Mouse (Mus musculus): ENCODE data around the gene Esr1. TPM values are rescaled to one million over a fixed set of nuclear protein-coding genes. Genes with fewer than 3 reads are reported as not detected.

Gene Esr1
- total RNA-seq, 2 experiments from 2014 or later = 3.3 to 4.0 TPM

DNA sequence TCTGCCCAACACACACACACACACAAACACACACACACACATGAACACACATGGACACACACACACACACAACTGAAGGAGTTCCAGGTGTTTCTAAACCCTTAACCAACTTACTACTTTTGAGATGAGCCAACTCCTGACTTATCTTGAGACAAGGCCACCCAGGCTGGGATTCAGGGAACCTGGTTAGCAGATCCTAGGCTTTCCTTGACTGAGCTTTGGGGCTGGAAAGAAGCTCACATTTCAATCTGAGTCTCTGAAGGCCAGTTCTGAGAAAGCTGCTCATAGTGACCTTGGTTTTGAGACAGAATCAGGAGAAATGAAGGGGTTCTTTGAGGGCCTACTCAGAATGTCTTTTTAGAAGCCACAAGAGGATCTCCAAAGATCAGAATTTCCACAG is 360.2 kb downstream of the Esr1 start:
- ATAC-seq (ENCODE audit: poor library complexity, severe bottlenecking) = no peak

DNA sequence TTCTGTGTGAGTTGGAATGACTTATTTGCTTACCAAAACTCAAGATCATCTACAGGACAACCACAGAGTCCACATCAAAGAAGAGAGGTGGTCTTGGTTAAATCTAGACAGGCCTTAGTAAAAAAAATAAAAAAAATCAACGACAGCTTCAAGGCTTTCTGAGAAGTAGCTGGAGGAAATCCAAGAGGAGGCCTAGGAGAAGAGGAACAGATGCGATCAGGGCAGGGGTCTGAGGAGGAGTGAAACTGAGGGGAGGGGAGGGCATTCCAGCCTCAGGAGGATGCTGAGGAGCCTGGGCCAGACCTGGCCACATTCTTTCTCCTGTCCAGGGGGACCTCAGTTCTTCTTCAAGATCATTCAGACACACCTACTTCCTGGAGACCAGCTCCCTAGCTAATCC is 360.6 kb downstream of the Esr1 start:
- no peak for ATAC-seq (ENCODE audit: poor library complexity, severe bottlenecking)

DNA sequence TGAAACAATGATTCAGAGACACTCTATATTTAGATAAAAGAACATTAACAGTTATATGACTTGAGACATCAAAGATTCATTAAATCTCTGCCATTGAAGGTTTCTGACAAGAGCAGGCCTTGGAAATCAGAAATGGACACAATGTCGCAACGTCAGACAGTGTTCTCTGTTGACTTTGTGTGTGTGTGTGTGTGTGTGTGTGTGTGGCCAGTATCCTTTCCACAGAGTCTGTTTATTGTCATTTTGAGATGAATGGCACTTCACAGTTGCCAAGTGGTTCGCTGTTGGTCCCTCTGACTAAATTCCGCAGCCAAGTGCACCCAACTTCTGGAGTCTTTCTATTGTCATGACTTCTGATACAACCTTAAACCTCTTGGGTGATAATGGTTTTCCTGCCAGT is 362.9 kb downstream of the Esr1 start:
- ATAC-seq (ENCODE audit: poor library complexity, severe bottlenecking) = no peak

DNA sequence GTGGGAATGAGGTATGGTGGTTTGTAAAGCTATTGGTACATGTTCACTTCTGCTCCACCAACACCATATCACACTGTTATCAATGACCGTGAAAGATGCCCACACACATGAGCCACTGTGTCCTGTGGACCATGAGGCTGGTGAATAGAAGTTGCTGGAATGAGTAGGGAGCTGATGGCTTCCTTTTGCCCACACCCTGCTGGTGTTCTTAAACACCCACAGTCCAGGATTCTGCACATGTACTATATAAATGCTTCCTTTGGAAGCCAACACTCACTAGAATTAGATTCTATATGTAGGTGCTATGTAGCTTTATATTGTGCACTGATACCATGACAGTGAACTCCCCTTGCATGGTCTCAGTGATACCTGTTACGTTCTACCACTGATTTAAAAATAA is 365.2 kb downstream of the Esr1 start:
- no peak for ATAC-seq (ENCODE audit: poor library complexity, severe bottlenecking)

DNA sequence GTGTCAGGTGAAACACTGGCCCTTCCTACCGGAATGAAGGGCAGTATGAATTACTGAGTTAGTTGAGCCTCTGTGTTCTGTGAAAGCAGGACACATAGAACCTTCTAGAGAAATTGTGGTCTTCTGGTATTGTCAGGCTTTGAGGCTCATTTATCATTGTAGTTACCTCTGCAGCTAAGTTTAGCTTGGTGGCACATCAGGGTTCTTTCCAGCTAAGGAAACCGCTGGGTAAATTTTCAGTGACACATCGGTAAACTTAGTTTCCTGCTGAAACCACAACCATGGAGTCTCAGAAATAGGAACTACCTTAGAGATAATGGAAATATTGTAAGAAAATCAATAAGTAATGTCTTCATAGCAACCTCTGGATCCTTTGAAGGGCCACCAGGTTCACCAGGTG is 366.0 kb downstream of the Esr1 start:
- ATAC-seq (ENCODE audit: poor library complexity, severe bottlenecking) = no peak; the same call in 1 of the 2 replicates

DNA sequence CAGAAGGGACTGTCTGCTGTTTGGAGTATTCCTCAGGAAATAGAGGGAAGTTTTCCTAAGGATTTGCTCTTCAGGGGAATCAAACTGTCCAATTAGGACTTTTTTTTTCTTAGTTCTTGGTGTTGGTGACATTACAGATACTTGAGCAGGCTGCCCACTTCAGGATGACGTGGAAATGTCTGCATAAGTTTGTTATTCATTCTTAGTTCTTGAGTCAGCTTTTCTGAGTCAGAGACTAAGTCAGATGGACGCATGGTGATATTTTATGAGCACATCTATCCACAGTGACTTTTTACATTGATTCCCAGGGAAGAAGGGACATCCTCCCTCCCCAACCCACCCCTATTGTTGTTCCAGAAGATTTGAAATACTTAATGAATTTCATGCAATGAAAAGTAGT is 372.5 kb downstream of the Esr1 start:
- ATAC-seq (ENCODE audit: poor library complexity, severe bottlenecking) = no peak

DNA sequence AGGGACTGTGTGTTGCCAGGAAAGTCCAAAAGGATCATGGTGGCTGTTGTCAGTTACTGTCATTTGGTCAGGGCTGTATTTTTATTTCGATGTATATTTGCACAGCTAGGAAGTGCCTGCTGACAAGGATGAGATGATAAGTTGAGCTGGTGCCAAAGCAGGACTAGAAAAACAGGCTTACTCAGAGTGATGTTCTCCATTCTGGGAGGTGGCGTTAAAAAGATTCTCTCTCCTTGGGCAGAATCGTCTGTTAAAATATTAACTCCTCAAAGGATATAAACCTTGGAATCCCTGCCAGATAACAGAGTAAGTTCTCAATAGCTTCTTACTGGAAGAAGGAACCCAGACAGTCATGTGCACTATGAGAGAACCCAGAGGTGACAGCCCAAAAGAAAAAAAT is 382.4 kb downstream of the Esr1 start:
- no peak for ATAC-seq (ENCODE audit: poor library complexity, severe bottlenecking)

DNA sequence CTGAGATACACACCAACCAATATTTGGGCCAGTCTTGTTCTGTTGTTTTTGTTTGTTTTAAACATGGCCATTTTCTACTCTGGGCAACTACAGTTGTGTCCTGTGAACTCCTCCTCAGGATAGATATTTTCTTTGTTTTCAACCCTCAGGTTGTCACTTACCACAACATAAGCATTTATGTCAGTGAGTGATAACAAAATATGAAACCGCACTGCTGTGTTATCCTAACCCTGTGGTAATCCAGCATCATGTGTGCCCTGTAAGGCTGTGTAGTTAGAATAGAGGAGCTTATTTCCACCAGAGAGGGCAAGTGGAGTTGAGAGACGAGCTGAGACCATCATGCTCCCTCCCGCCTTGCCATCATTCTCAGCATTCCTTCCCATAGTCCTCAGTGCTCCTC is 385.2 kb downstream of the Esr1 start:
- ATAC-seq (ENCODE audit: poor library complexity, severe bottlenecking) = no peak

DNA sequence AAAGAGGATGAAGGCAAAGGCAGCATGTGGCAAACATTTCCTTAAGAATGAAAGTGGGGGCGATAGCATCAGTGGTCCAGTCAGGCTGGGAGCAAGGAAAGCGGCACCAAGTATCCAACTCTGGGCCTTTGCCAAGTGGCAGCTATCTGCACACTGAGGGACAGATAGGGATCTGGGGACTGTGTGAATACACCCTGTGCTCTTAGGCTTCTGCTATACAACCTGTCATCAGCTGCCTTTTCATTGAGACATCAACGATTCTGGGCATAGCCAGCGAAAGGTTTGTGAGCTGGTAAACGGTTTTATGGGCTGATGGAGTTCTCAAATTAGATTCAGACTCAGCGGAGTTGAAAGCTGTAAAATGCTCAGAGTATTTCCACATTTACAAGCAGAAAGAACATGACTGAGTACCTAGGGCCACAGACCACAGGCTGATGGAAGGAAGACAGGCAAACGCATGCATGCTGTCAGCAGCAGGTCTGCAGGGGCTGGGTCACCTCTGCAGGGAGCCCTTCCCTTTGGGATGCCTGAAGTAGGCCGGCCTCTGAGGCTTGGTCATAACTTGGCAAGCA is 397.5 kb downstream of the Esr1 start:
- no peak for ATAC-seq (ENCODE audit: poor library complexity, severe bottlenecking)

DNA sequence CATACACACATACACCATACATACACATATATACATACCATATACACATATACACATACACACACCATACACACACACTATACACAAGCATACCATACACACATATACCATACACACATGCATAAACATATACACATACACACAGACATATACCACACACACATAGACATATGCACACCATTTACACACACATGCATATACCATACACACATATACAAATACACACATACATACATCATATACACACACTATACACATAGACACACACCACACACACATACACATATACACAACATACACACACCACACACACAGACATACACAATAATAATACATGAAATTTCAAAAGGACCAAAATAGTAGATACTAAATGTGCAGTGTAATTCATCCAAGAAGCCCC is 400.6 kb downstream of the Esr1 start:
- no peak for ATAC-seq (ENCODE audit: poor library complexity, severe bottlenecking)

DNA sequence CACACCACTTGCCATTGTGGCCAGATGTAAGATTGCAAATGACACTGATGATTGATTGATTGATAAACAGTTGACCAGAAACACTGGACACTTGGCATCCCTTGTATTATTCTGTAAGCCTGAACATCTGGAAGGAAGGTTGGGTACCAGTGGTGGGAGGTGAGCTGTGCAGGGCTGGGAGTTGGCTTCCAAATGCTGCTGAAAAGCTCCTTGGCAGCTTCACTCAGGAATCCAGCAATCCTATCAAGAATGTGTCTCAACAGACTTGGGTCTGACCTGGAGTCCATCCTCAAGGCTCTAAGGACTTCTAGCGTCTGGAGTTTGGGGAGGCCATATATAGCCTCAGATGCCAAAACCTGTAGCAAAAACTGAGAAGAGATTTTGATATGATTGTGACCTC is 403.6 kb downstream of the Esr1 start:
- ATAC-seq (ENCODE audit: poor library complexity, severe bottlenecking) = no peak

DNA sequence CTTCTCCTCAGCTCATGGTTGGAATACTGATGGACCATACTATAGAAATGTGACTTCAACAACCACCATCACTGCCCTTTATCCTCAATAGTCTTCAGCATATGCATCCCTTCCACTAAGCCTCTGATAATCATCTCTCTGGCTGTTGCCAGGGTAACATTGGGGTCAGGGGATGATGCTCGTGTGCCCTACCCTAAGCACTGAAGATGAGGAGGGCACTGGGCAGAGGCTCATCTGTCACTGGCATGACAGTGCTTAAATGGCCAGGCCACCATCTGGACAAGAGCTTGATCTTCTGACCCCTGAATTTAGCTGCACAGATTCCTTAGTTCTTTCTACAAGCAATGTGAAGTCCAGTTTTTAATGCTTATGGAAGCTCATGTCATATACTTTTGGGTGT is 405.8 kb downstream of the Esr1 start:
- no peak for ATAC-seq (ENCODE audit: poor library complexity, severe bottlenecking)

DNA sequence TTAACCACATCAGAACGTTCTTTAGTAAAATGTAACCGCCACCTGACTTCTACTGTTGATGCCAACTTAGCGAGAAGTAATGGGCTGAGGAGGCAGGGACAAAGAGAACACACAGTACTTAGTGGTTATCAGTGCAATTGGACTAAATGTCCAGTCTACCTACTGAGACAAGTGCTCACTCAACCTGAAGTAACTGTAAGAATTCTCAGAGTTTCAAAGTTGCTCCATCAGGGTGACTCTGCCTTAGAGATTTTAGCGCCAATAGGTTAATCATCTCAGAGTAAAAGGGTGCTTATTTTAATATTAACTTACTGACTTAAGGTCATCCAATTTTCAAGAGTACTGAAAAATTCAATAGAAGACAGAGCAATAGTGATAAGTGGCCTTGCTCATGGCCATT is 414.5 kb downstream of the Esr1 start:
- no peak for ATAC-seq (ENCODE audit: poor library complexity, severe bottlenecking)

DNA sequence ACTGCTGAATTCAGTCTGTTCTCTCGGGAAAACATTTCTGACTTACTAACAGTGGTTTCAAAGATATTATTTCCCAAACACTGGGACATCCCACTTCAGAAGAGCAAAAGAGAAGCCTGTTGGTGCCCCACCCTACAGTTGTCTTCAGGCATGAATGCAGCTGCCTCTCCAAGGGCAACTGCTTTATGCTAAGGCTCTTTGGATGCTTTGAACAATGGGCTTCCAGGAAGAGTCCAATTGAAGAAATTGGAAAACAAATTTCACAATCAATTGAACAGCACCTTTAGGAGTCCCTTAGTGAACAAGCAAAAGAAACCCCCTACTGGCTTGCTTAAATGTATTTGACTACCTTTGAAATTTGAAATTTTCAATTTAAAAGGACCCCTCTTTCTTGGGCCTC is 415.8 kb downstream of the Esr1 start:
- no peak for ATAC-seq (ENCODE audit: poor library complexity, severe bottlenecking)

DNA sequence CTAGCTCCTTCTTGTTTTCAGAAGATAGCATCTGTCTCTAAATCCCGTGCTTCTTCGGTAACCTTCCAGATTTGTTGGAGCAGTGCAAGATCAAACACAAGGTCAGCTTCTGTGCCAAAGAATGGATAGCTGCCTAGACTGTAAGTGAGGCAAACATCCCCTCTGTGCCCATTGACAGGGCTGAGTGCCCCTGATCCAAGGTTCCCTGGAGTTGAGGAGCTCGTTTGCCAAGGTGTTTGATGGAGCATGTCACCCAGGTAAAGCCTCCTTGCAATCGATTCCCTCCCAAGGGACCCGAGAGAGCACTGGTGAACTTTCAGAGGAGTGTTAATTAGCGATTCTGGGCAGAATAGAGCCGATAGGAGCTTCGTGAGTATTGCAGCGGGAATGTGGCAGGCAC is 416.9 kb downstream of the Esr1 start:
- ATAC-seq (ENCODE audit: poor library complexity, severe bottlenecking) = no peak

DNA sequence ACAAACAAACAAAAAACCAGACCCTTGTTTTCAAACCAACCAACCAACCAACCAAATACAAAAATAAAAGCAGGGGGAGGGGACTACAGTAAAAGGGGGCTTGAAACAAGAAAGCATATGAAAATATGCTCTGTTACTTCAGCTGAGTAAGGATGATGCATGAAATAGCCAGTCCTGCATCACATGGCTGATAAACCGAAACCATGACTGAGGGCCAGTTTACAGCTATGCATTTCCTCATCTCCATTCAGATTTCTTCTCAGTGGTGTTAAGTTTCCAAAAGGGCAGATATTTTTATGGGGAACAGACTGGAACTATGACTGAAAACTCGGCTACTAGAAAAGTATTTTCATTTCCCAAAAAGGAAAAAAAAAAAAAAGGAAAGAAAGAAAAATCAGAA is 417.8 kb downstream of the Esr1 start:
- ATAC-seq (ENCODE audit: poor library complexity, severe bottlenecking) = no peak

DNA sequence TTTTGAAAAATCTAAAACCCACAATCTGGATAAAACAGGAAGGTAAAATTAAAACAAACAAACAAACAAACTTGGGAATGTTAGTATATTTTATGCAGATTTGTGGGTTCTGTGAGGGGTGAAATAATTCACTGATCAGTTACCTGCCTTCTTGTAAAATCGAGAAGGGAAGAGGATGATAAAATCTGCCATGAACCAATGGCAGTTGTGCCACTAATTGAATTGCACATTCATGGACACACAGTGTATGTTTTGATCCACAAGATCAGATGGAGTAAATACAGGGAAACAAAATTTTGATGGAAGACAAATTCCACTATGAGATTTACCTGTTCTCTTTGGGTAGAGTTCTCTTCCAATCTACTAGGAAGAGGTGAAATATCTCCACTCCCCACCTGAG is 418.5 kb downstream of the Esr1 start:
- ATAC-seq (ENCODE audit: poor library complexity, severe bottlenecking) = no peak

DNA sequence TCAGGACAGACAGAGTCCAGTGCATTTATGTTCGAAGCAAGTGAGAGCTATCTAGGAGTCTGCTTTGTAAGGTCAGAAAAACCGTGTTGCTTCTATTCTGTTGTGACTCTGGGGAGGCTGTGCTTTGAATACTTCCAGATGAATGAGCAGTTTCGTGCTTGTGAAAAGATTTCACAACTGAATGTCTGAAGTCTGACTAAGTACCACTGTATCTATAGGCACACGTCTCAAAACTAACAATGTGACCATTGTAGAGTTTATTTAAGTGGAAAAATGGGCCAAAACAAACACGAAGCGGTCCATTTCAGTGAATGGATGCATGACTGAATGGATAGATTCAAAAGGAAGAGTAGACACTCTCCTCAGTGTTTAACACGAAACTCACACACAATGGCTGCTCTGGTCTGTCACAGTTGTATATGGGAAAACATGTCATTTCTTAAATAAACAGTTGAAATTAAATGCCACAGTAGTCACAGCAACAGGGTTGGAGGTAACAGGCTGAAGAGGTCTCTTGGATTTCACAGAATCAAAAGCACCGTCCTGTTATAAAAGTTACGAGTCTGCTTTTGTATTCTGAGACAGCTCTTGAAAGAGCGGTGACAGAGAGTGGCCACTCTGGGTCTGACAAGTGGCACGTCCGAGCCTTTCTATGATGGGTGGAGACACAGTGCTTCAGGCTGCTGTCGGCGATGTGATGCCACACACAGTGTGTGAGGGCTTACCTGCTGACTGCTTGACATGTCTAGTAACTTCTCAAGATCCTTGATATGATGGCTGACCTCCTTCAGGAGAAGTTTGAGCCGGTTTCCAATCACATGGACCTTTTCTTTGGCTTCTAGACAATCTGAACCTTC is 421.0 kb downstream of the Esr1 start:
- no peak for ATAC-seq (ENCODE audit: poor library complexity, severe bottlenecking)

DNA sequence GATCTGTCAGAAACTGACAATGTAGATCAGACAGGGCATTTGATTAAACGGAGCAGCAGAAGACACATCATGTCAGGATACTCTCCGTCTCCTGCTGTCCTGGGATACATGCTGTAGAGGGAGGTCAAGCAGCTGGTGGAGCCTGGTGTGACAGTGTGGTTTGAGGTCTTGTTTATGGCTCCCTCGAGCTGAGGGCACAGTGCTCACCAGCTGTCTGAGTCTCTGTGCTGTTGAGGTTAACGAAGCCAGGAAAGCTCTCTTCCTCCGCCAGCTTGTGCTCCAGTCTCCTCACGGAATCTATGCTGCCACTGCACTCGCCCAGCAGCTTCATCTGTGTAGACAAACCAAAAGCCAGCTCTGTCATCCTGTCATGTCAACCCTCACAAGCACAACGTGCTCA is 429.9 kb downstream of the Esr1 start:
- no peak for ATAC-seq (ENCODE audit: poor library complexity, severe bottlenecking)

DNA sequence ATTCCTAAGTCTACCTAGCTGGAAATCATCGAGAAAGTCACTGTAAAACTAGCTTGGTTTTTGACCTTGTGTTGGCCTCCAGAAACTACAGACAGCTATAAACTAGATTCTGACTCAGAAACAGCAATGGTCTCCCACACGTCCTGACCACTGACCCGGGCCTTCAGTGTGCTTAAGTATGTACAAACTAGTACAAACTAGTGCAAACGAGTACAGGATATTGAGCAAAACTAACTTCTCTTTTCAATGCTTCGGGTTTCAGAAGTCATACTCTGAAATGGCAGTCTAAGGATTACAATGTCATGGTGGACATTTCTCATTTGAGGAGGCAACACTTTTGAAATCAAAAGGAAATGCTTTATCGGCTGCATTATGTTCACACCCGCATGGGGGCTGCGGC is 433.1 kb downstream of the Esr1 start:
- ATAC-seq (ENCODE audit: poor library complexity, severe bottlenecking) = peak; percentile 82

DNA sequence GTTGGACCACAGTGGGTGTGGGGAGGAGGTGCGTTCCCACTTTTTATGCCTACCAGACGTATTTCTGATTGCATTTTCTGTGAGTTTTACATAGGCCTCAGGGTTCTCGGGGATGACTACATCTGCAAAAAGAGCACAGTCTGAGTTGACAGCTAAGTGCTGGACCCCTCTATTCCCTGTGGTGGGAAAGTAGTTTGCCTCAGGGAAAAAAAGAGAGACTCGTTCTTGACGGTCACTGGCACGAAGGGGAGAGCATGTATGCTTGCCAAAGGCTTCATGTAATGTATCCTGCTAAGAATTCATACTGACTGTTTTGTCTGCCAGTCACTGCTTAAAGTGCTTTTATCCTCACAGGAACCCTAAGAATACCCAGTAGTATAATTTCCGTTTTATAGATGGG is 433.8 kb downstream of the Esr1 start:
- no peak for ATAC-seq (ENCODE audit: poor library complexity, severe bottlenecking)

DNA sequence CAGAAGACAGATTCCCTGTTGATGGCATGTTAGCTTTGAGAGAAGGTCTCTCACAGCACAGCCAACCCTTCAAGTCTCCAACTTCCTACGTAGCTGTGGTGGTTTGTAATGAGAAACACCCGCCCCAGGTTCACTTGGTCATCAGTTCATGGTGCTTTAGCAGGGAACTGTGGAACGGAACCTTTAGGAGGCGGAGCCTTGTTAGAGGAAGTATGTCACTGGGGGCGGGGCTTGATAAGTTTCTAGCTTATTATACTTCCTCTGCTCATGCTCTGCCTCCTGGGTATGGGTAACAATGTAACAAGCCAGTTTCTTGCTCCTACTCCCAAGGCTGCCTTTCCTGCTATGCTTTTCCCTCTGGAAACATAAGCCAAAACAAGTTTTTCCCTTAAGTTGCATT is 434.3 kb downstream of the Esr1 start:
- peak; percentile 57 for ATAC-seq (ENCODE audit: poor library complexity, severe bottlenecking)
